ENCODE assay signal across 15 mouse cellular contexts in the genomic region with DNA sequence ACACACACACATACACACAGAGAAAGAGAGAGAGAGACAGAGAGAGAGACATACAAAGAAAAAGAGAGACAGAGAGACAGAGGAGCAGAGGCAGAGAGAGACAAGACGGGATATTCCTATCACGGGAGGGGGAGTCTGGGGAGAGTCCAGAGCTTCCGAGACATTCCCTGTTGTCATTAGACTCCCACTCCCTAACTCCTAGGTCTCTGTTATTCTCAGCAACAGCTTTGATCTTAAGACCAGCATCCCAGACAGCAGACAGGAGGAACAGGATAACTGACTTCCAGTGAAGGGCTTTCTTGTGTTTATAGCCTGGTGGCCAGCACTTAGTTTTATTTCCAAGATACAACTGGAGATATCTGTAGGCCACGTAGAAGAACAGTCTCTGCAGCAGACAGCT.
"Had no signal": no experiment of that assay in that cellular context is flagged by ENCODE, and none has a peak within 500 bp of the region (broad histone marks: within the 10 kb centered on the region; RNA-seq: fewer than 3 reads in every experiment).

No protein-coding gene starts in this region.

- H3K4me1 ChIP-seq: neural tube, embryonic 15.5 days; stomach, embryonic 15.5 days had no signal

- DNase-seq: retina, postnatal 1 day; right cerebral cortex, adult 18-20 months; right cerebral cortex, postnatal 14 days; right cerebral cortex, postnatal 25 days; right cerebral cortex, postnatal 4 days; spleen, adult 18-20 months; thymus, adult 18-20 months; thymus, adult 2 months; thymus, postnatal 14 days; thymus, postnatal 25 days; thymus, postnatal 36 days; thymus, postnatal 4 days had no signal

- H3K9ac ChIP-seq: neural tube, embryonic 15.5 days; stomach, embryonic 15.5 days had no signal

- H3K9me3 ChIP-seq: neural tube, embryonic 15.5 days; stomach, embryonic 15.5 days had no signal

- H3K27me3 ChIP-seq: neural tube, embryonic 15.5 days; stomach, embryonic 15.5 days had no signal

- H3K4me2 ChIP-seq: neural tube, embryonic 15.5 days; stomach, embryonic 15.5 days had no signal

- H3K36me3 ChIP-seq: neural tube, embryonic 15.5 days; stomach, embryonic 15.5 days had no signal

- H3K4me3 ChIP-seq: neural tube, embryonic 15.5 days; stomach, embryonic 15.5 days had no signal

- H3K27ac ChIP-seq: neural tube, embryonic 15.5 days; stomach, embryonic 15.5 days; stomach, postnatal 0 days had no signal
